Mouse (Mus musculus) liver, postnatal 0 days (tissue): ENCODE results near the gene Epyc. TPM values are rescaled to one million over a fixed set of nuclear protein-coding genes. Genes with fewer than 3 reads are reported as not detected.
"Not testable (repeated sequence)": the region's sequence is repeated elsewhere in the genome, so short reads cannot be mapped to it uniquely, and the experiment has no call there.

Experiments
- ATAC-seq: fragments of 200-750 bp; cut with Nextera tagmentation; 2 replicates; pipeline ENCODE4 v1.8.0; 2017; ENCODE audit warnings: mild to moderate bottlenecking, moderate library complexity
- DNase-seq: peaks from one replicate; pipeline ENCODE4 v3.0.0-alpha.2; 2016
- H3K27ac ChIP-seq: fragments of 300-500 bp; sonication (generic); 2 replicates; pipeline ENCODE4 v1.5.1; 2014; ENCODE audit warnings: antibody characterized with exemption, moderate library complexity, mild to moderate bottlenecking, low read depth
- H3K27me3 ChIP-seq: fragments of 300-500 bp; sonication (generic); 2 replicates; pipeline ENCODE4 v1.6.1; 2014; ENCODE audit warnings: low read length, control low read depth, mixed read lengths; ENCODE audit not compliant: insufficient read depth
- H3K36me3 ChIP-seq: fragments of 300-500 bp; sonication (generic); replicated peaks from 2 replicates; pipeline ENCODE4 v1.6.1; 2014; ENCODE audit warnings: mild to moderate bottlenecking, control low read depth, low read length, moderate library complexity, mixed read lengths; ENCODE audit not compliant: insufficient read depth
- H3K4me1 ChIP-seq: fragments of 300-500 bp; sonication (generic); 2 replicates; pipeline ENCODE4 v1.6.1; 2014; ENCODE audit warnings: antibody characterized with exemption, mild to moderate bottlenecking, control low read depth; ENCODE audit not compliant: insufficient read depth
- H3K4me2 ChIP-seq: fragments of 300-500 bp; sonication (generic); 2 replicates; pipeline ENCODE4 v1.6.1; 2014; ENCODE audit warnings: low read depth, mild to moderate bottlenecking, low read length, moderate library complexity, mixed read lengths
- H3K4me3 ChIP-seq: fragments of 300-500 bp; sonication (generic); 2 replicates; pipeline ENCODE4 v1.5.1; 2014; ENCODE audit warnings: low read depth, low read length
- H3K9ac ChIP-seq: fragments of 300-500 bp; sonication (generic); replicated peaks from 2 replicates; pipeline ENCODE4 v1.6.1; 2014; ENCODE audit warnings: mild to moderate bottlenecking, moderate library complexity
- H3K9me3 ChIP-seq: fragments of 300-500 bp; sonication (generic); 2 replicates; pipeline ENCODE4 v1.6.1; 2016; ENCODE audit warnings: mild to moderate bottlenecking, control low read depth, low read length, mixed read lengths
- CTCF ChIP-seq: sonication (generic); IDR thresholded peaks from 2 replicates; pipeline ENCODE4 v1.5.1; 2016; ENCODE audit warnings: antibody characterized with exemption, low read depth
- EP300 ChIP-seq: IDR thresholded peaks from 2 replicates; pipeline ENCODE4 v1.6.1; 2016; ENCODE audit warnings: antibody characterized with exemption, low read depth, mild to moderate bottlenecking
- WGBS: fragments of 180-500 bp; shearing (Covaris S2); extraction: QIAGEN DNeasy Blood & Tissue Kit; methylation state at CpG from one replicate; pipeline ENCODE4 v1.1.7; 2014; ENCODE audit not compliant: insufficient replicate concordance; 5-methylcytosine and 5-hydroxymethylcytosine counted together
- polyA plus RNA-seq: library from polyadenylated mRNA; unstranded; fragments of >200 nt; fragmentation: Nextera tagmentation; extraction: Ambion mirVana; gene quantifications from 2 replicates; pipeline ENCODE4 v1.2.1, GENCODE M21; 2015

Gene Epyc
- polyA plus RNA-seq, 1 experiment from 2014 or later = not detected

- no peak overlapping the region for H3K27ac ChIP-seq
- H3K27me3 ChIP-seq = no peaks in the 10 kb centered on the region
- no peak overlapping the region for H3K4me3 ChIP-seq
- H3K4me2 ChIP-seq = no peak overlapping the region
- no peak for DNase-seq
- H3K9me3 ChIP-seq = no peaks in the 10 kb centered on the region
- TF ChIP-seq CTCF = no peak
- TF ChIP-seq EP300 = no peak
- H3K4me1 ChIP-seq = no peaks in the 10 kb centered on the region
- no peak for ATAC-seq
- H3K36me3 ChIP-seq = no peaks in the 10 kb centered on the region
- H3K9ac ChIP-seq = no peak overlapping the region
- 84% methylated on average over 1 of the region's 1 CpGs for WGBS
Measured at GRCm38 (mm10) chr10:97720625-97721024, 76.8 kb downstream of the Epyc start.

- Histone ChIP-seq H3K4me1 (no peaks in the 10 kb centered on the region), H3K4me3 (no peak overlapping the region), H3K27me3 (no peaks in the 10 kb centered on the region), H3K36me3 (no peaks in the 10 kb centered on the region), H3K4me2 (no peak overlapping the region), H3K27ac (no peak overlapping the region), H3K9me3 (no peaks in the 10 kb centered on the region), H3K9ac (no peak overlapping the region)
- no peak for ATAC-seq
- no peak for DNase-seq
- no peak for TF ChIP-seq EP300
- no peak for TF ChIP-seq CTCF
- WGBS = 84% methylated on average over 9 of the region's 9 CpGs
Measured at GRCm38 (mm10) chr10:97722709-97723108, 78.8 kb downstream of the Epyc start.

- Histone ChIP-seq H3K27me3 (no peaks in the 10 kb centered on the region), H3K4me3 (no peak overlapping the region), H3K27ac (no peak overlapping the region), H3K4me2 (no peak overlapping the region), H3K9ac (no peak overlapping the region), H3K36me3 (no peaks in the 10 kb centered on the region), H3K4me1 (no peaks in the 10 kb centered on the region), H3K9me3 (no peaks in the 10 kb centered on the region)
- 40% methylated on average over 1 of the region's 1 CpGs for WGBS
- no peak for DNase-seq
- ATAC-seq = no peak
- TF ChIP-seq CTCF (no peak), EP300 (no peak)
Measured at GRCm38 (mm10) chr10:97725929-97726328, 82.1 kb downstream of the Epyc start.

- H3K4me2 ChIP-seq, H3K9ac ChIP-seq, H3K4me1 ChIP-seq, DNase-seq, H3K36me3 ChIP-seq, ATAC-seq, H3K4me3 ChIP-seq, H3K9me3 ChIP-seq, H3K27ac ChIP-seq, H3K27me3 ChIP-seq: not testable (repeated sequence)
Measured at GRCm38 (mm10) chr10:97726655-97727054, 82.8 kb downstream of the Epyc start, which contains the start of gene C030005K15Rik. Gene C030005K15Rik, minus strand, starts transcription at chr10:97726755.

Other genes with a start within 250 kb of the Epyc start
- gene Dcn, start 164.5 kb upstream of the Epyc start, polyA plus RNA-seq = 153 and 157 TPM in 2 replicates
- gene Lum, start 78.9 kb upstream of the Epyc start, polyA plus RNA-seq = 19.5 and 22.0 TPM in 2 replicates
- not detected in 2 replicates for gene Kera, start 37.2 kb upstream of the Epyc start, polyA plus RNA-seq
- not detected in 2 replicates for gene Ccer1, start 49.0 kb downstream of the Epyc start, polyA plus RNA-seq
- not detected in 2 replicates for gene C030005K15Rik, start 82.7 kb downstream of the Epyc start, polyA plus RNA-seq